Mouse (Mus musculus) G1E (cell line): Measurements from ENCODE around the gene Lax1.

ENCODE experiments used
- CTCF ChIP-seq: IDR thresholded peaks from 2 replicates; pipeline ENCODE4 v1.5.1; 2012; ENCODE audit warnings: low read depth, low read length, inconsistent platforms, mixed read lengths
- GATA1 ChIP-seq: IDR thresholded peaks from 2 replicates; pipeline ENCODE4 v1.6.1; 2012; ENCODE audit warnings: borderline replicate concordance, low read length, inconsistent platforms, mixed read lengths
- POLR2AphosphoS5 ChIP-seq: IDR thresholded peaks from 2 replicates; pipeline ENCODE4 v1.6.1; 2012; ENCODE audit warnings: low read depth, low read length, inconsistent platforms; ENCODE audit not compliant: insufficient replicate concordance
- TAL1 ChIP-seq: conservative IDR thresholded peaks from 2 replicates; pipeline ENCODE4 v1.6.1; 2012; ENCODE audit warnings: low read depth, low read length, inconsistent platforms, mixed read lengths

DNA sequence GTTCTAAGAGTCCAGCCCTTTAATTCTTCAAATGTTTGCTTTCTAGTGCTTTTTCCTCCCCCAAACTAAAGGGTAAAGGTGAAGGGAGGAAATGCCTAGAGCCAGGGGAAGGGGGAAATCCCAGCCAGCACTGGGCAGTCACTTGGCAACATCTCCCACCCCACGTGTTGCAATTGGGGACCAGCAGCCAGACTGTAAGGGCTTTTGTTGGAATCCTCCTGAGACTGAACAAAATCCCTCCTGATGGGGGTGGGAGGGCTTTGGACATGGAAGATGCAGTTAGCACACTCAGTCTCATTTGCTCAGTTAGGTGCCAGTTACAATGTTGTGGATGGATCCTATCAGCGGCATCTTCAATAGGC, 23.1 kb upstream of the Lax1 start:
- no peak for TF ChIP-seq CTCF
- TF ChIP-seq GATA1: no peak
- TF ChIP-seq TAL1: no peak
- no peak for TF ChIP-seq POLR2AphosphoS5
